Mouse (Mus musculus): Measurements from ENCODE around the gene Gm49391. TPM values are rescaled to one million over a fixed set of nuclear protein-coding genes. Genes with fewer than 3 reads are reported as not detected.
"Not testable (repeated sequence)": the region's sequence is repeated elsewhere in the genome, so short reads cannot be mapped to it uniquely, and the experiment has no call there.

Gm49391 gene
- 6.5 and 26.5 TPM in 2 replicates for polyA plus RNA-seq (2012; ENCODE audit: insufficient read depth, low replicate concordance)

GRCm38 (mm10) chr13:60936500-60936901, at the start of gene Gm49391, which contains the start of gene Ctla2a:
Gene Gm49391, minus strand, starts transcription at chr13:60936571.
Gene Ctla2a, minus strand, starts transcription at chr13:60936625.
- peaks cover 57% of the 10 kb centered on the region for H3K4me1 ChIP-seq
- TF ChIP-seq GATA1 (IDR thresholded peaks at IDR 0.05; ENCODE audit: borderline replicate concordance, low read length) (peak; percentile 85; the same call in 2 of the 3 replicates), FLI1 (IDR thresholded peaks at IDR 0.05; ENCODE audit: low read length) (no peak; the same call in 1 of the 2 replicates)
- no peaks in the 10 kb centered on the region for H3K9me3 ChIP-seq
- peak within 1 kb of the TSS; percentile 92 for H3K4me3 ChIP-seq (replicated peaks)
- H3K36me3 ChIP-seq (replicated peaks; ENCODE audit: low read length): peaks cover 10% of the 10 kb centered on the region
- H3K27me3 ChIP-seq (replicated peaks): no peaks in the 10 kb centered on the region

DNA sequence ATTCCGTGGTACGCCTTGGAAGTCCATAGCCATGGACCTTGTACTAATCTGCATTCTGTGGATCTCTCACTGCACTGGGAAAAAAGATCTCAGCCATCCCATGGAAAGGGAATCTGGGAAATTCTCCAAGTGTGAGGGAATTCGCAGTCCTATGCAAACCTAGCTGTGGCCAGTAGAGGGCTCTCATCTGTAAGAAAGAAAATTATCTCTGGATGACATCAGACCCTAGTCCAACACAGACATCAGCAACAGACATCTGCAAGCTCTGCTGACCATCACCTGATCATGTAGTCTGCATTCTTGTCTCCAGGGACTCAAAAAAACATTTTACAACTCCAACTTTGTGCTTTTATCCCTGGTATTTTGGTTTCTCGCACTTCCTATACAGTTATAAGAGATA, 35.9 kb upstream of the Gm49391 start:
- not testable (repeated sequence) for H3K36me3 ChIP-seq (replicated peaks; ENCODE audit: low read length); H3K27me3 ChIP-seq (replicated peaks); H3K9me3 ChIP-seq; H3K4me3 ChIP-seq (replicated peaks); H3K4me1 ChIP-seq

DNA sequence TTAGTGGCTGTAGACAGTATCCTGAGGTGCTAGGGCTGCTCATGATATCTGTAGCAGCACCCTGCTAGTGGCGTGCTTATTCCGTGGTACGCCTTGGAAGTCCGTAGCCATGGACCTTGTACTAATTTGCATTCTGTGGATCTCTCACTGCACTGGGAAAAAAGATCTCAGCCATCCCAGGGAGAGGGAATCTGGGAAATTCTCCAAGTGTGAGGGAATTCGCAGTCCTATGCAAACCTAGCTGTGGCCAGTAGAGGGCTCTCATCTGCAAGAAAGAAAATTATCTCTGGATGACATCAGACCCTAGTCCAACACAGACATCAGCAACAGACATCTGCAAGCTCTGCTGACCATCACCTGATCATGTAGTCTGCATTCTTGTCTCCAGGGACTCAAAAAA, 27.6 kb upstream of the Gm49391 start:
- H3K4me3 ChIP-seq (replicated peaks); H3K27me3 ChIP-seq (replicated peaks); H3K36me3 ChIP-seq (replicated peaks; ENCODE audit: low read length); H3K4me1 ChIP-seq; H3K9me3 ChIP-seq: not testable (repeated sequence)

DNA sequence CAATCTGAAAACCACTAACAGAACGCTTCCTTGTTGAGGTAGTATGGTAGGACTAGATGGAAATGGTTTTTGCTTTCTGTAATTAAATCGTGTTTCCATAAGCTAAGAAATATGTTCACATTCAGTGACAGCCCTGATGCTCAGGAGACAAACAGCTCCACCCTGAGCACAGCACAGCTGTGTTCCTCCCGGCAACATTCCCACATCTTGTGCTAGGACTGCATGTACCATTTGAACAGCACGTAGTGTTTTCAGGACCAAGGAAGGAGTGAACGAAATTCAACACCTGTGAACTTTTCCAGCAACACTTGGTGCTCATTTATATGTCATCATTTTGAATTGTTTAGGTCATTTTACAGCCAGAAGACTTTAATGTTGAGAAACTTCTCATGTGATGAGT, 25.3 kb upstream of the Gm49391 start:
- Histone ChIP-seq H3K27me3 (replicated peaks) (no peaks in the 10 kb centered on the region), H3K9me3 (peaks cover 3% of the 10 kb centered on the region; the same call in 1 of the 2 replicates), H3K4me1 (peaks cover 6% of the 10 kb centered on the region), H3K4me3 (replicated peaks) (no peak overlapping the region), H3K36me3 (replicated peaks; ENCODE audit: low read length) (no peaks in the 10 kb centered on the region)
- no peak for TF ChIP-seq GATA1 (IDR thresholded peaks at IDR 0.05; ENCODE audit: borderline replicate concordance, low read length)
- TF ChIP-seq FLI1 (IDR thresholded peaks at IDR 0.05; ENCODE audit: low read length): no peak

DNA sequence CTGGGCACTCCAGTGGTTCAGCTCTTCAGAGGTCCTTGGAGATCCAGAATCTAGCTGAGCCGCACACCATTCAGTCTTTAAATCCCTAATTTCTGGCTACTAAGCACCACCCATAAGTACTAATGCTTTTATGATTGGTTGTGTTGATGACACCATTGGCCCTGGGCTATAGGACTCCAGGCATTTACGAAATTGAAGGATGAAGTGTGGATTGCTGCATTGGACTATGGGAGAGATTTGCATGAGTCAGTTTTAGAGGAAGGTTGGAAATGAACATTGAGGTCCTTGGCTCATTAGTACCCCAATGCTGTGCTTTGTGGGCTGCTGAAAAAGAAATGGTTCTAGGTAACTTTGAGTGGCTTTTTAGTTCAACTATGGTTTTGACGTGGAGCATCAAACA, 5.5 kb upstream of the Gm49391 start, which contains the start of gene Tpbpa:
Gene Tpbpa, minus strand, starts transcription at position 101 of the 400 bp plus-strand sequence.
- not testable (repeated sequence) for H3K36me3 ChIP-seq (replicated peaks; ENCODE audit: low read length); H3K27me3 ChIP-seq (replicated peaks); H3K4me3 ChIP-seq (replicated peaks); H3K9me3 ChIP-seq
- peaks cover 47% of the 10 kb centered on the region for H3K4me1 ChIP-seq

- not testable (repeated sequence) for H3K27me3 ChIP-seq (replicated peaks); H3K36me3 ChIP-seq (replicated peaks; ENCODE audit: low read length); H3K9me3 ChIP-seq
- Histone ChIP-seq H3K4me1 (peaks cover 52% of the 10 kb centered on the region), H3K4me3 (replicated peaks) (peak within 1 kb of the TSS; percentile 92)
These were observed 881 bp downstream of the Gm49391 start, which contains the start of gene Gm49393 for GRCm38 (mm10) chr13:60935490-60935889. Gene Gm49393, minus strand, starts transcription at chr13:60935590.

DNA sequence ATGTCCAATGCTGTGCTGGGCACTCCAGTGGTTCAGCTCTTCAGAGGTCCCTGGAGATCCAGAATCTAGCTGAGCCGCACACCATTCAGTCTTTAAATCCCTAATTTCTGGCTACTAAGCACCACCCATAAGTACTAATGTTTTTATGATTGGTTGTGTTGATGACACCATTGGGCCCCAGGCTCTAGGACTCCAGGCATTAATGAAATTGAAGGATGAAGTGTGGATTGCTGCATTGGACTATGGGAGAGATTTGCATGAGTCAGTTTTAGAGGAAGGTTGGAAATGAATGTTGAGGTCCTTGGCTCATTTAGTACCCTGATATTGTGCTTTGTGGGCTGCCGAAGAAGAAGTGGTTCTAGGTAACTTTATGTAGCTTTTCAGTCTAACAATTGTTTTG, 31.6 kb downstream of the Gm49391 start, which contains the start of gene Tpbpb:
Gene Tpbpb, minus strand, starts transcription at position 101 of the 400 bp plus-strand sequence.
- not testable (repeated sequence) for H3K27me3 ChIP-seq (replicated peaks); H3K4me3 ChIP-seq (replicated peaks); H3K36me3 ChIP-seq (replicated peaks; ENCODE audit: low read length); H3K9me3 ChIP-seq
- peaks cover 22% of the 10 kb centered on the region for H3K4me1 ChIP-seq

DNA sequence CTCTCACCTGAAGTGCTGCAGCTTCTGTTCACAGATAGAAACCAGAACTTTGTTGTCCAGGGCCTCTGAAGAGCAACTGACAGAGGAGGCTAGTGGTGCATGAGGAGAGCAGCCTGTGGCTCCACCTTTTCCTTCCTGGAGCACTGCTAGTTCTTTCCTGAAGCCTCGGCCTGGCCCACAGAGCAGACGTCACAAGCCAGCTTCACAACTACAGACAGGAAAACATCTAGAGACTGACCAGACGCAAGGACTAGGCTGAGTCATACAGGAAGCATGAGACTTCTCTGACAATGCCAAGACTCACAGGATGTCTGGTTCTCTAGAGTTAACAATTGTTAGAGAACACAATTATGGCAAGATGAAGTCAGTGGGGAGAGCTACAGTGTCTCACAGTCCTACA, 39.0 kb downstream of the Gm49391 start, which contains the start of gene Ctla2b:
Gene Ctla2b, minus strand, starts transcription at position 120 of the 400 bp plus-strand sequence.
- H3K36me3 ChIP-seq (replicated peaks; ENCODE audit: low read length): peaks cover 26% of the 10 kb centered on the region
- peak within 1 kb of the TSS; percentile 90 for H3K4me3 ChIP-seq (replicated peaks)
- TF ChIP-seq GATA1 (IDR thresholded peaks at IDR 0.05; ENCODE audit: borderline replicate concordance, low read length) (peak; percentile 67; the same call in 1 of the 3 replicates), FLI1 (IDR thresholded peaks at IDR 0.05; ENCODE audit: low read length) (peak; percentile 88)
- peaks cover 66% of the 10 kb centered on the region for H3K4me1 ChIP-seq
- H3K27me3 ChIP-seq (replicated peaks): no peaks in the 10 kb centered on the region
- H3K9me3 ChIP-seq: no peaks in the 10 kb centered on the region

GRCm38 (mm10) chr13:60896794-60897193, 39.6 kb downstream of the Gm49391 start, which contains the start of gene Gm49392:
Gene Gm49392, minus strand, starts transcription at chr13:60896894.
- Histone ChIP-seq H3K4me3 (replicated peaks) (peak within 1 kb of the TSS; percentile 90), H3K36me3 (replicated peaks; ENCODE audit: low read length) (peaks cover 26% of the 10 kb centered on the region), H3K4me1 (peaks cover 71% of the 10 kb centered on the region)
- H3K9me3 ChIP-seq; H3K27me3 ChIP-seq (replicated peaks): not testable (repeated sequence)

- H3K27me3 ChIP-seq (replicated peaks): no peaks in the 10 kb centered on the region
- H3K9me3 ChIP-seq: no peaks in the 10 kb centered on the region
- peaks cover 31% of the 10 kb centered on the region for H3K36me3 ChIP-seq (replicated peaks; ENCODE audit: low read length)
- H3K4me3 ChIP-seq (replicated peaks): peak overlapping the region; percentile 89
- no peak for TF ChIP-seq GATA1 (IDR thresholded peaks at IDR 0.05; ENCODE audit: borderline replicate concordance, low read length)
- no peak for TF ChIP-seq FLI1 (IDR thresholded peaks at IDR 0.05; ENCODE audit: low read length)
- H3K4me1 ChIP-seq: peaks cover 69% of the 10 kb centered on the region
These were observed 40.8 kb downstream of the Gm49391 start for GRCm38 (mm10) chr13:60895406-60896160.

DNA sequence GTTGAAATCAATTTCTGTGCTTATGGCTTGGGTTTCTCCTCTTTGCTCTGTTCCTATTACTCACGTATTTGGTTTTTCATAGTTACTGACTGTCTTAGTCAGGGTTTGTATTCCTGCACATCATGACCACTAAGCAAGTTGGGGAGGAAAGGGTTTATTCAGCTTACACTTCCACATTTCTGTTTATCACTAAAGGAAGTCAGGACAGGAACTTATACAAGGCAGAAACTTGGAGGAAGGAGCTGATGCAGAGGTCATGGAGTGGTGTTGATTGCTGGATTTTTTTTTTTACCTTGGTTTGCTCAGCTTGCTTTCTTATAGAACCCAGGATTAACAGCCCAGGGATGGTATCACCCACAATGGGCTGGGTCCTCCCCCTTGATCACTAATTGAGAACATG, 44.1 kb downstream of the Gm49391 start:
- no peak overlapping the region for H3K4me3 ChIP-seq (replicated peaks)
- TF ChIP-seq GATA1 (IDR thresholded peaks at IDR 0.05; ENCODE audit: borderline replicate concordance, low read length): no peak
- no peak for TF ChIP-seq FLI1 (IDR thresholded peaks at IDR 0.05; ENCODE audit: low read length)
- H3K27me3 ChIP-seq (replicated peaks): no peaks in the 10 kb centered on the region
- H3K4me1 ChIP-seq: peaks cover 51% of the 10 kb centered on the region
- H3K36me3 ChIP-seq (replicated peaks; ENCODE audit: low read length): peaks cover 40% of the 10 kb centered on the region
- no peaks in the 10 kb centered on the region for H3K9me3 ChIP-seq

All from megakaryocyte, embryonic 14.5 days (primary cell).